Mouse (Mus musculus): Measurements from ENCODE around the gene Plod2. TPM values are rescaled to one million over a fixed set of nuclear protein-coding genes. Genes with fewer than 3 reads are reported as not detected.
A peak's percentile ranks its signal among the peaks of the same experiment; 100 is the strongest.

Gene Plod2
- 75.5 and 79.7 TPM in 2 replicates for polyA plus RNA-seq (2011; ENCODE audit: insufficient read depth, insufficient read length, low read depth, missing spikeins)

DNA sequence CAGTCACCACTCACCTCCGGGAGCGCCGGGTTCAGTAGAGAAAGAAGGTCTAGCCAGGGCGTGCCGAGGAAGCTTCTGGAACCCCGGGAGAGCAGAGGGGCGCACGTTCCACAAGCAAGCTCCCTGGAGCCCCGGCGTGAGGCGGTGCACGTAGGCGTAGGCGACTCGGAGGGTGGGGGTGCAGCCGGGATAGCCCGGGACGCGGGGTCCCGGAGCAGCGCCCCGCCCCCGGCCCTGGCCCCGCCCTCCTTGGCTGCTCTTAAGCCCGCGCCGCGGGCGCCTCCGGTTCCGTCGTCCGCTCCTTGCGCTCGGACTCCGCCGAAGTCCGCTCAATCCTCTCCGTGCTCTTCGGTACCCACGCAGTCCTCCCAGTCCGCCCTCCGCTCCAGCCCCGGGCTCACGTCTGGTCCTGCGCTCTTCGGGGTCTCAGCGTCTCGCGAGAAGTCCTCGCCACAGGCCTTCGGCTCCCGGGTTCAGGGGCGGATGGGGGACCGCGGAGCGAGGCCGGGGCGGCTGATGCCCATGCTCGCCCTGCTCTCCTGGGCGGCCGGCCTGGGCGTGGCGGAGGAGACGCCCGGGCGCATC lies at the start of gene Plod2:
Gene Plod2 (plus strand): TSS at position 247 of the 585 bp plus-strand sequence.
- H3K36me3 ChIP-seq (ENCODE audit: control insufficient read depth, insufficient read depth, low read length, poor library complexity, severe bottlenecking) = no peaks in the 10 kb centered on the region
- peak within 1 kb of the TSS; percentile 96 for H3K9ac ChIP-seq (ENCODE audit: low read depth, poor library complexity, severe bottlenecking)
- TF ChIP-seq EP300 (IDR thresholded peaks at IDR 0.05; ENCODE audit: insufficient read depth, low read depth, low read length) (peak; percentile 4; the same call in 1 of the 2 replicates), POLR2A (IDR thresholded peaks at IDR 0.05; ENCODE audit: insufficient read depth, low read length) (peak; percentile 61), CTCF (IDR thresholded peaks at IDR 0.05; ENCODE audit: low read depth, low read length) (no peak)
- peaks cover 5% of the 10 kb centered on the region for H3K27me3 ChIP-seq (ENCODE audit: control insufficient read depth, insufficient read depth, low read length, poor library complexity, severe bottlenecking)
- peak within 1 kb of the TSS; percentile 37; the same call in 1 of the 2 replicates for H3K27ac ChIP-seq (ENCODE audit: insufficient read depth, low read length)
- H3K4me1 ChIP-seq (ENCODE audit: control insufficient read depth, insufficient read depth, low read length) = no peaks in the 10 kb centered on the region
- peak within 1 kb of the TSS; percentile 100 for H3K4me3 ChIP-seq (ENCODE audit: low read depth, low read length)
- no peaks in the 10 kb centered on the region for H3K9me3 ChIP-seq (replicated peaks; ENCODE audit: control insufficient read depth, insufficient read depth, low read length, poor library complexity, severe bottlenecking)

DNA sequence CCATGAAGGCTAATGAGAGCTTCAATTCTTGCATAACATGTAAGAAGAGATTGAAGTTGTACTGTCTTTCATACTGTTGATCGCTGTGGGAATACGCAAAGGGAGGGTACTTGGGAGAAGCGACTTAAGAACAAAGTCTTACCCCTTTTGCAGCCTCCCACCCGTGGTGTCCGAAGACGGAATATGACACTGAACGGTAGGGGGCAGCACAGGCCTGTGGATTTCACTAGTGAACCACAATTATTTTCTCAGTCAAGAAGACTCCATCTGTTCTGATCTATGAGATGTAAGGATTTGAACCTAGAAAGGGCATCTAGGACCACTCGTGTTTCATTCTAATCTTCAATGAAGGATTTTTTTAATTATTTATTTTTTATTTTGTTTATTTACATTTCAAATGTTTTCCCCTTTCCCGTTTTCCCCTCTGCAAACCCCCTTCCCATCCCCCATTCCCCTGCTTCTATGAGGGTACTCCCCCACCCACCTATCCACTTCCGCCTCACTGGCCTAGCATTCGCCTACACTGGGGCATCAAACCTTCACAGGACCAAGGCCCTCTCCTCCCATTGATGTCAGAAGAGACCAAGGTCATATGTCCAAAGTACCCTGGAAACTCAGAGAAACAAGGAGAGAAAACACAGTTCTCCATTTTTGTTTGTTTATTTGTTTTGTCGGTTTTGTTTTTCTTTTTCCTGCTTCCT lies 42.2 kb upstream of the Plod2 start:
- H3K27ac ChIP-seq (ENCODE audit: insufficient read depth, low read length) = no peak overlapping the region
- no peaks in the 10 kb centered on the region for H3K4me1 ChIP-seq (ENCODE audit: control insufficient read depth, insufficient read depth, low read length)
- TF ChIP-seq CTCF (IDR thresholded peaks at IDR 0.05; ENCODE audit: low read depth, low read length) (peak; percentile 57), EP300 (IDR thresholded peaks at IDR 0.05; ENCODE audit: insufficient read depth, low read depth, low read length) (no peak)
- no peaks in the 10 kb centered on the region for H3K27me3 ChIP-seq (ENCODE audit: control insufficient read depth, insufficient read depth, low read length, poor library complexity, severe bottlenecking)
- H3K9me3 ChIP-seq (replicated peaks; ENCODE audit: control insufficient read depth, insufficient read depth, low read length, poor library complexity, severe bottlenecking) = no peaks in the 10 kb centered on the region
- H3K4me3 ChIP-seq (ENCODE audit: low read depth, low read length) = no peak overlapping the region
- H3K36me3 ChIP-seq (ENCODE audit: control insufficient read depth, insufficient read depth, low read length, poor library complexity, severe bottlenecking) = no peaks in the 10 kb centered on the region
- H3K9ac ChIP-seq (ENCODE audit: low read depth, poor library complexity, severe bottlenecking) = no peak overlapping the region

DNA sequence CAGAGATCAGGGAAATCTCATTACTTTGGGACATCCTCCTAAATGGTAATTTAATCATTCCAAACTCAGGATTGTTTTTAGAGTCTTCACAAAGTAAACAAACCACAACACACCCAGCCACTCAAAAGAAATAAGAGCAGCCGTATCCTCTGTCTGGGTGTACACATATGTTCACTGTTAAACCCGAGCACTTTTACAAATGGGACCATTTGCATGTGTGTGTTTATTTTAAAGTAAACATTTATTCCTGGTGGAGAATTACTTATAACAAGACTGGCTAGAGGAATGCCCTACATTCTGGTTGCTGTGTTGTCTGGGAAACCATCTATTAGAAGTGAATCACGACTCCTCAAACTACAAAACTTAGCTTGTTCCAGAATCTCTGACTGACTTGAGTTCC lies 37.8 kb upstream of the Plod2 start:
- H3K36me3 ChIP-seq (ENCODE audit: control insufficient read depth, insufficient read depth, low read length, poor library complexity, severe bottlenecking) = no peaks in the 10 kb centered on the region
- H3K27ac ChIP-seq (ENCODE audit: insufficient read depth, low read length) = no peak overlapping the region
- H3K27me3 ChIP-seq (ENCODE audit: control insufficient read depth, insufficient read depth, low read length, poor library complexity, severe bottlenecking) = no peaks in the 10 kb centered on the region
- no peaks in the 10 kb centered on the region for H3K9me3 ChIP-seq (replicated peaks; ENCODE audit: control insufficient read depth, insufficient read depth, low read length, poor library complexity, severe bottlenecking)
- no peak overlapping the region for H3K4me3 ChIP-seq (ENCODE audit: low read depth, low read length)
- H3K4me1 ChIP-seq (ENCODE audit: control insufficient read depth, insufficient read depth, low read length) = no peaks in the 10 kb centered on the region
- no peak overlapping the region for H3K9ac ChIP-seq (ENCODE audit: low read depth, poor library complexity, severe bottlenecking)
- no peak for TF ChIP-seq CTCF (IDR thresholded peaks at IDR 0.05; ENCODE audit: low read depth, low read length)

- TF ChIP-seq CTCF (IDR thresholded peaks at IDR 0.05; ENCODE audit: low read depth, low read length) (no peak), EP300 (IDR thresholded peaks at IDR 0.05; ENCODE audit: insufficient read depth, low read depth, low read length) (no peak), POLR2A (IDR thresholded peaks at IDR 0.05; ENCODE audit: insufficient read depth, low read length) (no peak)
- H3K4me1 ChIP-seq (ENCODE audit: control insufficient read depth, insufficient read depth, low read length) = no peaks in the 10 kb centered on the region
- H3K27me3 ChIP-seq (ENCODE audit: control insufficient read depth, insufficient read depth, low read length, poor library complexity, severe bottlenecking) = no peaks in the 10 kb centered on the region
- H3K4me3 ChIP-seq (ENCODE audit: low read depth, low read length) = no peak overlapping the region
- no peaks in the 10 kb centered on the region for H3K9me3 ChIP-seq (replicated peaks; ENCODE audit: control insufficient read depth, insufficient read depth, low read length, poor library complexity, severe bottlenecking)
- H3K9ac ChIP-seq (ENCODE audit: low read depth, poor library complexity, severe bottlenecking) = no peak overlapping the region
- no peak overlapping the region for H3K27ac ChIP-seq (ENCODE audit: insufficient read depth, low read length)
- no peaks in the 10 kb centered on the region for H3K36me3 ChIP-seq (ENCODE audit: control insufficient read depth, insufficient read depth, low read length, poor library complexity, severe bottlenecking)
Measured at GRCm38 (mm10) chr9:92504889-92505288, 37.1 kb upstream of the Plod2 start.

GRCm38 (mm10) chr9:92511696-92512095 lies 30.3 kb upstream of the Plod2 start:
- Histone ChIP-seq H3K27ac (ENCODE audit: insufficient read depth, low read length) (no peak overlapping the region), H3K9me3 (replicated peaks; ENCODE audit: control insufficient read depth, insufficient read depth, low read length, poor library complexity, severe bottlenecking) (no peaks in the 10 kb centered on the region; the same call in 1 of the 2 replicates), H3K9ac (ENCODE audit: low read depth, poor library complexity, severe bottlenecking) (no peak overlapping the region), H3K36me3 (ENCODE audit: control insufficient read depth, insufficient read depth, low read length, poor library complexity, severe bottlenecking) (no peaks in the 10 kb centered on the region), H3K4me1 (ENCODE audit: control insufficient read depth, insufficient read depth, low read length) (no peaks in the 10 kb centered on the region), H3K4me3 (ENCODE audit: low read depth, low read length) (no peak overlapping the region), H3K27me3 (ENCODE audit: control insufficient read depth, insufficient read depth, low read length, poor library complexity, severe bottlenecking) (no peaks in the 10 kb centered on the region)
- TF ChIP-seq POLR2A (IDR thresholded peaks at IDR 0.05; ENCODE audit: insufficient read depth, low read length) (no peak), EP300 (IDR thresholded peaks at IDR 0.05; ENCODE audit: insufficient read depth, low read depth, low read length) (no peak), CTCF (IDR thresholded peaks at IDR 0.05; ENCODE audit: low read depth, low read length) (no peak)

DNA sequence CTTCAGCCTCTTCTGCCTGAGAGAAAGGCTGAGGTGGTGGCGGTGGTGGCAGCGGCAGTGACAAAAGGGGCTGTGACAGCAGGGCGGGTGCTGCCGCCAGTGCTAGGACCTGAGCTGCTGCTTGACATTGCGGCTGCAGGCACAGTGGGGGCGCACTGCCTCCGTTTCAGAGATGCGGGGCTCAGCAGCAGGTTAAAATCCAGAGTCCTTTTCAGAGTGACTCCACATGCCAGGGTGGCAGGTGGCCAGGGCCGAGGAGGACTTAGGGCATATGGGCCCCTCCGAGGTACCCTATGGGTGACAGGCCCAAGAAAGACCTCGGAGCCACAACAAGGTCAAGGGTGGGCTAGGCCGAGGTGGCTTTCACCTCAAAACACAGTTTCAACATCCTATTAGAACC lies 25.0 kb upstream of the Plod2 start:
- TF ChIP-seq POLR2A (IDR thresholded peaks at IDR 0.05; ENCODE audit: insufficient read depth, low read length) (no peak), EP300 (IDR thresholded peaks at IDR 0.05; ENCODE audit: insufficient read depth, low read depth, low read length) (no peak), CTCF (IDR thresholded peaks at IDR 0.05; ENCODE audit: low read depth, low read length) (no peak)
- H3K27me3 ChIP-seq (ENCODE audit: control insufficient read depth, insufficient read depth, low read length, poor library complexity, severe bottlenecking) = no peaks in the 10 kb centered on the region
- no peak overlapping the region for H3K4me3 ChIP-seq (ENCODE audit: low read depth, low read length)
- H3K27ac ChIP-seq (ENCODE audit: insufficient read depth, low read length) = no peak overlapping the region
- H3K9ac ChIP-seq (ENCODE audit: low read depth, poor library complexity, severe bottlenecking) = no peak overlapping the region
- H3K36me3 ChIP-seq (ENCODE audit: control insufficient read depth, insufficient read depth, low read length, poor library complexity, severe bottlenecking) = no peaks in the 10 kb centered on the region
- H3K4me1 ChIP-seq (ENCODE audit: control insufficient read depth, insufficient read depth, low read length) = no peaks in the 10 kb centered on the region
- H3K9me3 ChIP-seq (replicated peaks; ENCODE audit: control insufficient read depth, insufficient read depth, low read length, poor library complexity, severe bottlenecking) = peaks cover 26% of the 10 kb centered on the region; the same call in 1 of the 2 replicates
